Mouse (Mus musculus) frontal cortex, adult 2 months (tissue): ENCODE measurements around the gene Gm973. TPM values are rescaled to one million over a fixed set of nuclear protein-coding genes. Genes with fewer than 3 reads are reported as not detected.
"Not testable (repeated sequence)": the region's sequence is repeated elsewhere in the genome, so short reads cannot be mapped to it uniquely, and the experiment has no call there.

Experiments
- DNase-seq, 2 experiments: peaks; one replicate each; pipeline ENCODE4 v3.0.0; 2022; ENCODE audit warnings: low spot score in 1 of 2; ENCODE audit errors: extremely low spot score in 1 of 2
- polyA plus RNA-seq: library from polyadenylated mRNA; depleted of rRNA; stranded (reverse); fragments of >200 nt; gene quantifications from 2 replicates; pipeline ENCODE4 v1.2.3, GENCODE M21; 2012

Gene Gm973
- polyA plus RNA-seq, 1 experiment = 9.2 TPM

DNA sequence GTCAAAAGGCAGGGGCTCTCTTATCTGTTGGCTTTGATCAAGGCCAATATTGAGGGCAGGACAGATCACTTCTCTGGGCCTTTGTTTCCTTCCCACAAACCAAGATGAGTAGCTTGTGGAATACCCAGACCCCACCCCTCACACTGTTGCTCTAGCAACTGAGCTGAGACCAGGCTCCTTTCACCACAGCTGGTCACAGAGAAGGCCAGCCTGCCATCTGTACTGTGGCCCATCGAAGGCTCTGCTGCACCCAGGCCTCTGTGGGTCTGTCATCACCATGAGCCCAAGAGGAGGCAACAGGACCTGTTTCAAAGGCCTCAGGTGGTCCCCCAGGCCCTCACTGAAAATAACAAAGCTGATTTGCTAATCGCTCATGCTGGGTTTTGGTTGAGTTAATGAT, 99.0 kb downstream of the Gm973 start:
- DNase-seq = no peak

DNA sequence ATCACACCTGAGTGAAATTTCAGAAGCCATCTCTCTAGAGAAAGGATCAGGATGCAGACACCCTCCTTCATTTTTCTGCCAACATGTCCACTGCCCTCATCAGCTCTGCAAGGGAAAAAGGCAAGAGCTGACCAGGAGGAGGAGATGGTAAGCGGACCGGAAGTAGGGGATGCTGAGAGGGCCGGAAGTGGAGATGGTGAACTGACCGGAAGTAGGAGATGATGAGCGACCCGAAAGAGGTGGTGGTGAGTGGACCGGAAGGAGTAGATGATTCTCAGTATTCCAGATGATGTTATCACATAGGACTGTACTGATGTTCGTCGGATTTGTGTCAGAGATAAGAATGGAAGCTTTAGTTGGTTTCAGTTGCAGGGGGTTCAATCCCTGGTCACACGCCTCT, 103.1 kb downstream of the Gm973 start:
- no peak for DNase-seq

GRCm38 (mm10) chr1:59623325-59624017, 107.4 kb downstream of the Gm973 start:
- DNase-seq = peak; percentile 30 to 88

DNA sequence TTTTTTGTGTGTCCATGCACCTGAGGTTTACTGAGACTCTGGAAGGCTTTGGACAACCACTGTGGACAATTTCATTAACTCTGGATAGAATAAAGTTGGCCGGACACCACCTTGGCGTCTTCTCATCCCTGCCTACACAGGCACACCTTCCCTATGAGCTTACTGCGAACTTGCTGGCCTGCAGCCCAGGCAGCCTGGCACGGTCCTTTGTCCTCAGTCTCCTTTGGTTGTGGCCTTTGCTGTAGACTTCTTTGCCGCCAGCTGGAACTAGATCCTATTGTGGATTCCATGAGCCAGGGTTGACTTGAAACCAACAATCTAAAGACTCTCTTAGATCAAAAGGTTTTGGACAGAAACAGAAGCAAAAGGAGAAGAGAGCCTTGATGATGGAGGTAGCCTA, 109.3 kb downstream of the Gm973 start:
- no peak for DNase-seq

- DNase-seq = no peak
Observed at GRCm38 (mm10) chr1:59629194-59629593, 113.1 kb downstream of the Gm973 start.

GRCm38 (mm10) chr1:59630356-59630755, 114.3 kb downstream of the Gm973 start:
- not testable (repeated sequence) for DNase-seq

- no peak for DNase-seq
Observed at GRCm38 (mm10) chr1:59631986-59632659, 116.1 kb downstream of the Gm973 start.

GRCm38 (mm10) chr1:59633056-59633455, 117.0 kb downstream of the Gm973 start:
- DNase-seq = no peak

DNA sequence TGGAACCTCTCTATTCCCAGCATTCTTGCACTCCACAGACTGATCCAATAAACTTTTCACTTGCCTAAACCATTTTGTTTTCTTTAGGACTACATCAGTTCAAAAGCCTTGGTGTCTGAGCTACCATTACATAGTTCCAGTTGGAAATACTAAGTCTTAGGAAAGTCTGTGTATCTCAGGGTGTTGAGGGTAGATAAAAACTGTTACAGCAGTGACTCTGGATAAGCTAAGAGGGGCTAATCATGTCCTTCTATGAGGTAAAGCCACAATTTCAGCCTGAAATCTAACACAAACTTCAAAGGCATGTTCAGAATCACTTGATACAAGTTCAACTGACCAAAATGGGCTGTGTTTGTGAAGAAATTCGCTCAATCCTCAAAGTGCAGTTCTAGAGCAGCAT, 120.3 kb downstream of the Gm973 start:
- no peak for DNase-seq

GRCm38 (mm10) chr1:59638371-59638770, 122.3 kb downstream of the Gm973 start:
- DNase-seq = no peak

- DNase-seq = no peak
Observed at GRCm38 (mm10) chr1:59642488-59642887, 126.4 kb downstream of the Gm973 start.

- not testable (repeated sequence) for DNase-seq
Observed at GRCm38 (mm10) chr1:59646502-59646901, 130.4 kb downstream of the Gm973 start.

GRCm38 (mm10) chr1:59651201-59651819, 135.2 kb downstream of the Gm973 start:
- no peak for DNase-seq

DNA sequence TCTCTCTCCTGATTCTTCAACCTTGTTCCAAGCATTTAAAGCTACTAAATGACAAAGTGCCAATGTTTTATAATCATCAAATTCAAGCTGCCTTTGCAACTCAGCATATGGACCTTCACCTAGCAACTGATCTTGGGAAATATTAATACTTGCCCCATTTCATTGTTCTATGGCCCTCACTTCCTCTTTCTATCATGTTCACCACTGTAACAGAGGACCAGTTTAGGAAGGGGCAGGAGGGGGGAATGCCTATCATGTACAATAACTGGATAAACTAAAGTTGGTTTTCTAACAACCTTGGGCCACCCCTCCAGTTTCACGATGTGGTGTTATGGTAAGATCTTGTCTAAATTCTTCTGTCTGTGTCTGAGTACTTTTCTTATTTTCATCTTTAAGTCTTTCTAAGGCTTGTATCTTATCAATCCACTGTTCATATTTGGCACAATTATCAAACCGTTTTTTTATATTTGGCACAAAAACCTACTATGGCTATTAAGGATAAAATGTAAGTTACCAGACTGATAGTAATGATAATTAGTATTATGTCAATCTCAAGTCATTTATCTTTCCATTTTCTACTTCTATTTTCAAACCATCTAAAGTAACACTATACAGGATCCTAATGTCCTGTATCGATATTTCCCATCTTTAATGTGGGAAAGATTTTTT, 137.3 kb downstream of the Gm973 start:
- no peak for DNase-seq

- no peak for DNase-seq
Observed at GRCm38 (mm10) chr1:59656244-59657171, 140.4 kb downstream of the Gm973 start.

- no peak for DNase-seq
Observed at GRCm38 (mm10) chr1:59663456-59664135, 147.5 kb downstream of the Gm973 start.

GRCm38 (mm10) chr1:59668871-59669270, 152.8 kb downstream of the Gm973 start:
- no peak for DNase-seq

DNA sequence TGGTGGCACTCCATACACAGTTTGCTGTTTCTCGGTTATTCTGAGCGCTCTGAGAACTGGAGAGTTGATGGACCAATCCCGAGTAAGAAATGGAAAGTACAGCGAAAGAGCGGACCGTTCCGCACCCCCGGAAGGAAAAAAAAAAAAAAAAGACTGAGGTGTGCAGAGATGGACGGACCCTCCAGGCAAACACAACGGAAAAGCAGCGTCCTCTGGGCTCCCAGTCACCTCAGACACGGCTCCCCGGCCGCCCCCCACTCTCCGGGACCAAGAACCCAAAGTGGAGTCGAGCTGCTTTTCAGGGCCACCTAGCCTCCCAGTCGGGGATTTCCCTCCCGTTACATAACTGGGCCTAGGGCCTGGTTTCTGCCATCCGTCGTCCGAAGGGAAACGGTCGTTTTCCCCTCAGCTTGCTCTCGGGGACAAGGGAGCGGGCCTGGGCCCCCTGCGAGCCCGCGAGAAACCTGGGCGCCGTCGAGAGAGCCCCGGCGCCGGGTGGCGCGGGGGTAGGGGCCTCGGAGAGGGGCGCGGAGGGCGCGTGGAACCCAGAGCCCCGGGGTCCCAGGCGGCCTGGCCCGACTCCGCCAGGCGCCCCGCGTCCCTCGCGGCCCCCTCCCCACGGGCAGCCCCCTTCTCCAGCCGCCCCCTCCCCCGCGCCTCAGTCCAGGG, 154.0 kb downstream of the Gm973 start:
- peak in 1 of 2 experiments; percentile 27 for DNase-seq

GRCm38 (mm10) chr1:59670641-59671168, 154.6 kb downstream of the Gm973 start, which contains the start of gene Sumo1:
Sumo1 (minus strand) TSS chr1:59670834.
- DNase-seq = peak; percentile 77 to 91
